Mouse (Mus musculus) forebrain, embryonic 14.5 days (tissue): ENCODE measurements at regions not wholly inside any gene's neighbourhood (a gene's known extent, or its start where the extent isn't known, plus 50 kb on each side); places are given as distances from the start of the nearest gene placed in this dataset.

Experiments used
- ATAC-seq: fragments of 200-750 bp; cut with Nextera tagmentation; 2 replicates; pipeline ENCODE4 v1.8.0; 2017; ENCODE audit warnings: mild to moderate bottlenecking, moderate library complexity
- DNase-seq: peaks from one replicate; pipeline ENCODE4 v3.0.0-alpha.2; 2015; ENCODE audit warnings: low spot score
- H3K27ac ChIP-seq: fragments of 300-500 bp; sonication (generic); 2 replicates; pipeline ENCODE4 v1.5.1; 2014; ENCODE audit warnings: low read depth, mild to moderate bottlenecking, control low read depth, low read length, moderate library complexity
- H3K27me3 ChIP-seq: fragments of 300-500 bp; sonication (generic); replicated peaks from 2 replicates; pipeline ENCODE4 v1.6.1; 2014; ENCODE audit warnings: low read length, control low read depth, mixed read lengths; ENCODE audit not compliant: control insufficient read depth, insufficient read depth
- H3K36me3 ChIP-seq: fragments of 300-500 bp; sonication (generic); 2 replicates; pipeline ENCODE4 v1.6.1; 2014; ENCODE audit warnings: low read length, control low read depth; ENCODE audit not compliant: control insufficient read depth, insufficient read depth
- H3K4me1 ChIP-seq: fragments of 300-500 bp; sonication (generic); 2 replicates; pipeline ENCODE4 v1.6.1; 2014; ENCODE audit warnings: antibody characterized with exemption, low read length, control low read depth; ENCODE audit not compliant: control insufficient read depth, insufficient read depth
- H3K4me2 ChIP-seq: fragments of 300-500 bp; sonication (generic); 2 replicates; pipeline ENCODE4 v1.6.1; 2014; ENCODE audit warnings: mild to moderate bottlenecking, control low read depth, low read length
- H3K4me3 ChIP-seq: fragments of 300-500 bp; sonication (generic); 2 replicates; pipeline ENCODE4 v1.5.1; 2014; ENCODE audit warnings: low read depth, low read length, control low read depth
- H3K9ac ChIP-seq: fragments of 300-500 bp; sonication (generic); 2 replicates; pipeline ENCODE4 v1.6.1; 2014; ENCODE audit warnings: mild to moderate bottlenecking, low read length, control low read depth, moderate library complexity
- H3K9me3 ChIP-seq: fragments of 300-500 bp; sonication (generic); replicated peaks from 2 replicates; pipeline ENCODE4 v1.6.1; 2016; ENCODE audit warnings: low read length, control low read depth, mixed read lengths; ENCODE audit not compliant: control insufficient read depth
- WGBS: fragments of 180-500 bp; shearing (Covaris S2); extraction: QIAGEN DNeasy Blood & Tissue Kit; methylation state at CpG from one replicate; pipeline ENCODE4 v1.1.7; 2014; 5-methylcytosine and 5-hydroxymethylcytosine counted together

DNA sequence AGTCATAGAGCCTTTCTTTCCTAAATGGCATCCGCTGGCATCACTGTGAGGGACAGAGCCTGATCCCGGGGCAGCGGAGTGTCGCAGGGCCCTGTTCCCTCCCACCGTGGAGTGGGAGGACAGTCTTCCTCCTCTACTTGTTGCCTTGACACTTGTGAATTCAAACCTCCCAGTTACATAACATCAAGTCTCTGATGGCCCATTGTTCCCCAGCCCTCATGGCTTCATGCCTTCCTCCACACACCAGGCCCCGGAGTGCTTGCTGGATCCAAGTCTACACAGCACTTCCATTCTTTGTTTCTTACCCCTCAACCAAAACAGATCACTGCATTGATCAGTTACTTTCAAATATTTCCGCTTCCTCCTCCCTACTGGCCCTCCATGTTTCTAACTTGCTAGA is 357.7 kb upstream of the Maf start:
- Histone ChIP-seq H3K4me1 (no peaks in the 10 kb centered on the region), H3K27me3 (no peaks in the 10 kb centered on the region), H3K36me3 (no peaks in the 10 kb centered on the region), H3K4me3 (no peak overlapping the region), H3K9me3 (no peaks in the 10 kb centered on the region), H3K27ac (no peak overlapping the region), H3K4me2 (no peak overlapping the region), H3K9ac (no peak overlapping the region)
- 93% methylated on average over 7 of the region's 7 CpGs for WGBS
- ATAC-seq (no peak), DNase-seq (no peak)

DNA sequence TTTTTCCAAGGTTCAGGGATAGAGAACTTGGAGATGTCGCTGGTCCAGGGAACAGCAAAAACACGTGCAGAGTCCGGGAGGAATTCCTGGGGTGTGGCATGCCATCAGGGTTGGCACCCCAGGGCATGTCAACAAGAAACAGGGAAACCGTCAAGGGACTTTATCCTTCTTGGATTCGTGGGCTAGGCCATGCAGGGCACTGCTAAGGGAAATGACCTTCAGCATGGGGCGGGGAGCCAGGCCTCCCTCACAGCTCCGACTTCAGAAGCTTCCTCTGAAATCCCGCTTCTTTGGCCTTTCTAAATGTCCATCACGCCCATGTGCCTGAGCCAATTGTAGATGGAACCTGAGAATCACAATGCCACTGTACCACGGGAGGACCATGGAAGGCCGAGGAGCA is 357.0 kb upstream of the Maf start:
- Histone ChIP-seq H3K4me3 (no peak overlapping the region), H3K9ac (no peak overlapping the region), H3K27ac (no peak overlapping the region), H3K4me2 (no peak overlapping the region), H3K4me1 (no peaks in the 10 kb centered on the region), H3K36me3 (no peaks in the 10 kb centered on the region), H3K9me3 (no peaks in the 10 kb centered on the region), H3K27me3 (no peaks in the 10 kb centered on the region)
- DNase-seq (no peak), ATAC-seq (no peak)
- 90% methylated on average over 11 of the region's 11 CpGs for WGBS

DNA sequence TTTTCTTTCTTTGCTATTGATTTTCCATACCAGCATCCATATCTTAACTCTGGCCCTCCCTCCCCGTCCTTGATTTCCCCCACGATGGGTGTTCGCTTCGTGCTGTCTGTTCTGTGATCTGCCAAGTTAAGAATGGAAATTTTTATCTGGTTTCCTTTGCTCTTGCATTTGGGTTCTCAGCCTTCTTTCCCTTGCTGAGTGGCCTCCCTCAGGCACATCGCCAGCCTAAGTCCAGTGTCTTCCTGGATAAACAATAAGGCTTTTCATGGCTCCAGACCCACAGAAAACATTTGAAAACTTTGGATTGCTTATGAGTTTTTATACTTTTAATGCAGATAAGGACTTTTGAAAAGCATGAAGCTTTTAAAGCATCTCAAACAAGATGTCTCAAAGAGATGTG is 355.9 kb upstream of the Maf start:
- 94% methylated on average over 5 of the region's 5 CpGs for WGBS
- H3K36me3 ChIP-seq, result no peaks in the 10 kb centered on the region
- H3K4me3 ChIP-seq, result no peak overlapping the region
- no peak for DNase-seq
- no peaks in the 10 kb centered on the region for H3K27me3 ChIP-seq
- H3K27ac ChIP-seq, result no peak overlapping the region
- no peaks in the 10 kb centered on the region for H3K4me1 ChIP-seq
- H3K9me3 ChIP-seq, result no peaks in the 10 kb centered on the region
- H3K9ac ChIP-seq, result no peak overlapping the region
- H3K4me2 ChIP-seq, result no peak overlapping the region
- ATAC-seq, result no peak

DNA sequence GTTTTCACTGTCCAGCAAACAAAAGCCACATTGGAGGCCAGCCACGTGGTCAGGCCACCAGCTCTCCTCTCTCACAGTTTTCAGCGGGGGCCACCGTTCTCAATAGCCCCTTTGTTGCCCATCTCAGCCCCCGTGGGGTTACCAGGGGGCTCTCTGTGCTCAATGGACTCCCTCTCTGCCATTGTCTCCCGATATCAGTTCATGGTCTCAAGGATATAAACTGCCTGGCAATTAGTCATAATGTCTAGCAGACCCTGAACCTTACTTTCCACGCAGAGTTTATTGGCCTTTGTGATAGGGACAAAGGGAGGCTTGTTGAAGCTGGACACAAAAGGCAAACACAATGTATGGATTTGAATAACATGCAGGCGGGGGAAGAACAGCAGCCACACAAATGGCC is 345.9 kb upstream of the Maf start:
- H3K4me3 ChIP-seq, result no peak overlapping the region
- no peak overlapping the region for H3K27ac ChIP-seq
- H3K27me3 ChIP-seq, result no peaks in the 10 kb centered on the region
- peaks cover 11% of the 10 kb centered on the region; the same call in 1 of the 2 replicates for H3K4me1 ChIP-seq
- no peaks in the 10 kb centered on the region for H3K9me3 ChIP-seq
- DNase-seq (peak; percentile 66), ATAC-seq (peak; percentile 72)
- no peak overlapping the region for H3K4me2 ChIP-seq
- 4% methylated on average over 7 of the region's 7 CpGs for WGBS
- H3K36me3 ChIP-seq, result no peaks in the 10 kb centered on the region
- no peak overlapping the region for H3K9ac ChIP-seq

DNA sequence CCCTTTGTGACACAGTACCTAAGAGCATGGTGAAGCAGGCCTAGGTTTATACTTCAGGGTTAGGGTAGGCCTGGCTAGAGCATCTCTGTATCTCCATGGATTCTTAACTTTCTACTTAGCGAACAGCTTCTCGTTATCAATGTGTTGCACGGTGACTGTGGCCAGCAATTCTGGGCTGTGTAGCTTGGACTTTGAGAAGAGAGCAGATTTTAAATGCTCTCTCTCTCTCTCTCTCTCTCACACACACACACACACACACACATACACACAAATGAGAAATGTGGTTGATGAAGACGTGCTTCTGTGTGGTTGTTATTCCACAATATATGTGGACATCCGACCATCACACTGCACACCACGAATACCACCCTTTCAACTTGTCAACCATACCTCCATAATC is 345.4 kb upstream of the Maf start:
- no peak overlapping the region for H3K9ac ChIP-seq
- WGBS, result 31% methylated on average over 6 of the region's 6 CpGs
- H3K9me3 ChIP-seq, result no peaks in the 10 kb centered on the region
- no peak overlapping the region for H3K4me2 ChIP-seq
- DNase-seq (no peak), ATAC-seq (no peak)
- H3K36me3 ChIP-seq, result no peaks in the 10 kb centered on the region
- no peak overlapping the region for H3K4me3 ChIP-seq
- H3K27me3 ChIP-seq, result no peaks in the 10 kb centered on the region
- H3K4me1 ChIP-seq, result peaks cover 11% of the 10 kb centered on the region; the same call in 1 of the 2 replicates
- no peak overlapping the region for H3K27ac ChIP-seq

DNA sequence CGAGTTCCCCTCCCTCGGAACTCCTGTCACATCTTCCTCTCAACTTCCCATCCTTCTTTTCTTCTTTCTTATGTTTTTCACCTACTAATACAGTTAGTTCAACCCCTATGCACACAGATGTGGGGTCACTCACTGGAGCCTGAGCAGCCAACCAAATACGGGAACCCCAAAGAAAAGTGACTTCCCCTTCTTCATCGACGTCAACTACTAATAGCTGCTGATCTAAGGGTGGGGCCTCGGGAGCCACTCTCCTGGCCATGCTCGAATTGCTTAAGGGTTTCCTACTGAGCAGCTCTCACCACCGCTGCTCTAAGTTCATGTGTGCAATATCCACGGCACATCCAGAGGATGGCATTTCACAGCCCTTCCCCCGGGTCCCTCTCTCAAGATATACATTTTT is 340.9 kb upstream of the Maf start:
- H3K9me3 ChIP-seq, result no peaks in the 10 kb centered on the region
- H3K27ac ChIP-seq, result no peak overlapping the region
- H3K4me1 ChIP-seq, result peaks cover 6% of the 10 kb centered on the region; the same call in 1 of the 2 replicates
- no peak overlapping the region for H3K4me3 ChIP-seq
- no peaks in the 10 kb centered on the region for H3K36me3 ChIP-seq
- 83% methylated on average over 10 of the region's 10 CpGs for WGBS
- no peak overlapping the region for H3K4me2 ChIP-seq
- no peaks in the 10 kb centered on the region for H3K27me3 ChIP-seq
- DNase-seq, result no peak
- no peak for ATAC-seq
- H3K9ac ChIP-seq, result no peak overlapping the region

DNA sequence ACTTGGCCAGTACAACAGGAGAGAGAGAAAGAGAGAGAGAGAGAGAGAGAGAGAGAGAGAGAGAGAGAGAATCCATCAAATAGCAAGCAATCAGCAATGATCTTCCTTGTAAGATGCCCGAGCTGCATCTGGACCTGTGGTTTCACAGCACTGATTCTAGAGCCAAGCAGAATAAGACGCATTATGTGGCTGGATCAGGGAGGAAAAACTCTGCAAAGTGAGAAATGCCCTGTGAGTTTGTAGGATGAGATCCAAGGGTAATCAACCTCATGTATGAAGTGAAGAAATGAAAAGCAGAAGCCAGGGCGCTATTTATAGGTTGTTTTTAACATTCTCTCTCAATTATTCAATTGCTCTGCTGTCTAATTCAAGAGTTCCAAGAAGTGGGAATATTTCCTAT is 339.3 kb upstream of the Maf start:
- Histone ChIP-seq H3K9me3 (no peaks in the 10 kb centered on the region), H3K4me1 (no peaks in the 10 kb centered on the region), H3K9ac (no peak overlapping the region), H3K36me3 (no peaks in the 10 kb centered on the region), H3K4me3 (no peak overlapping the region), H3K27ac (no peak overlapping the region), H3K27me3 (no peaks in the 10 kb centered on the region), H3K4me2 (no peak overlapping the region)
- no peak for ATAC-seq
- 85% methylated on average over 3 of the region's 3 CpGs for WGBS
- DNase-seq, result no peak

DNA sequence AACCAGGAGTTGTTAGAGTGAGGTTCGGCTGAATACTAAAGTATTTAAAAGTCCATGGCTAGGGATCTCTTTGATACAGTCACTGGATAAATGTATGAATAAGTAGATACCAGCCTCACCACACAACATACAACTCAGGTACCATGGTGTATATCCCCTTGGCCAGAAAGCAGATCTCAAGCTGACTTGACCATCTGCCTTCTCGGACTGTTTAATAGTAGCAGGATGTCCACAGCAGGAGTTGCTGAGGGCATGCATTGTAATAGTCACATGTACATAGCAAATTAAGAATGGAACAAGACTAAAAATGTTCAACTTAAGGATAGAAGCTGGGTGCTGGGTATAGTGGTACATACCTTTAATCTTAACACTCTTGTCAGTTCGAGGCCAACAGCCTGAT is 337.9 kb upstream of the Maf start:
- Histone ChIP-seq H3K27me3 (no peaks in the 10 kb centered on the region), H3K36me3 (no peaks in the 10 kb centered on the region), H3K9me3 (no peaks in the 10 kb centered on the region), H3K4me3 (no peak overlapping the region), H3K27ac (no peak overlapping the region), H3K4me2 (no peak overlapping the region), H3K4me1 (no peaks in the 10 kb centered on the region), H3K9ac (no peak overlapping the region)
- no peak for ATAC-seq
- no peak for DNase-seq
- WGBS, result 85% methylated on average over 3 of the region's 3 CpGs

DNA sequence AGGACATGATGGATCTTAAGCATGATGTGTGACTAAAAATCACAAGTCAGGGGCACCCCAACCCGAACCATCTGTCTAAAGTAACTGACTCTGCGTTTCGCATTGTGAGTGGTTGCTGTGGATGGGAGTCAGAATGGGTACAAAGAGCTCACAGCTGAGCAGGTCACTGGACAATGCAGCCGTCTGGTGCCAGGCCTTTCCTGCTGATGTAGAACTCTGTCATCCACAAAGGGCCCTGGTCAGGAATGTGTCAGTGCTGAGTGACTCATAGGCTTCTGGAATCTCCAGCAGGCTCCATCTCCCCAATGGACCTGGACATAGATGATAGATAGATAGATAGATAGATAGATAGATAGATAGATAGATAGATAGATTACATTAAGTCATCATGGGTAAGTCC is 335.8 kb upstream of the Maf start:
- no peak overlapping the region for H3K4me2 ChIP-seq
- no peaks in the 10 kb centered on the region for H3K9me3 ChIP-seq
- H3K27me3 ChIP-seq, result no peaks in the 10 kb centered on the region
- WGBS, result 81% methylated on average over 4 of the region's 4 CpGs
- H3K27ac ChIP-seq, result no peak overlapping the region
- no peak overlapping the region for H3K4me3 ChIP-seq
- ATAC-seq, result no peak
- no peak overlapping the region for H3K9ac ChIP-seq
- DNase-seq, result no peak
- H3K36me3 ChIP-seq, result no peaks in the 10 kb centered on the region
- no peaks in the 10 kb centered on the region for H3K4me1 ChIP-seq

DNA sequence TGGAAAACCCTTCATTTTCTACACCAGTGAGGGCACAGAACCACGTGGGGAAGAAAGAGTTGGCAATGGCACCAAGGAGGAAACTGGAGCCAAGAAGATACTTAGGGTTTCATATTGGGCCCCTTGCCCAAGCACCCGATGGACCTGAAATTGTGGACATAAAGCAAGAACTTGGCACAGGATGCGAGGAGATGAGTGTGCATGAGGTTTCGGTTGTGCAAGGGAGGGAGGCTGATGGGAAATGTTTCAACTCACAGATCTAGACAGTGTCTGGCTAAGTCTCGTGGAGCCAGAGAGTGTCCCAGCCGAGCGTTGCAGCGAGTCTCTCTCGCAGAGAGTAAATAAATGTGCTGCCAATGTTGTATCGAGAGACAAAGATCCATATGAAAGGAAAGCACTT is 323.4 kb upstream of the Maf start:
- no peak overlapping the region for H3K9ac ChIP-seq
- no peaks in the 10 kb centered on the region for H3K9me3 ChIP-seq
- H3K27me3 ChIP-seq, result no peaks in the 10 kb centered on the region
- no peak for ATAC-seq
- DNase-seq, result no peak
- H3K4me3 ChIP-seq, result no peak overlapping the region
- 89% methylated on average over 10 of the region's 10 CpGs for WGBS
- no peaks in the 10 kb centered on the region for H3K4me1 ChIP-seq
- no peak overlapping the region for H3K4me2 ChIP-seq
- no peaks in the 10 kb centered on the region for H3K36me3 ChIP-seq
- no peak overlapping the region for H3K27ac ChIP-seq
